Mouse (Mus musculus): ENCODE data around the gene Rph3al. TPM values are rescaled to one million over a fixed set of nuclear protein-coding genes. Genes with fewer than 3 reads are reported as not detected.
A peak's percentile ranks its signal among the peaks of the same experiment; 100 is the strongest.

Gene Rph3al
- polyA plus RNA-seq, 1 experiment from 2014 or later, result 10.5 TPM

DNA sequence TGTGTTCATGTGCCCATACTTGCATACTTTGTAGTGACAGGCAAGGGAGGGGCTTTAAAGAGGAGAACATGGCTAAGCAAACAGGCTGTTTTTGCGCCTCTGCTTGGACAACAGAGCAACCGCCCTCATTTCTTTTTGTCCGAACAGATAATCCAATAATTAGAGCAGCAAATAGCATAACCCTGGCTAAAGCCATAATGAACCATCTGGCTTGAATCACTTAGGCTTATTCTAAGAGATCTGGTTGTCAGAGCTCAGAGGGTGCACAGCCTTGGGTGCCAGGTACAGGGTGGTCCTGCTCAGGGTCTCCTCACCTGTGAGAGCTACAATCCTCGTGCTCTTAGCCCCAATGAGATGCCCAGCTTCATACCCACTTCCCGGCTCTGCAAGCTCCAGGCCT lies 144.9 kb downstream of the Rph3al start:
- Histone ChIP-seq H3K27ac (ENCODE audit: low read length) (no peak overlapping the region), H3K9me3 (replicated peaks; ENCODE audit: control insufficient read depth, low read length) (no peaks in the 10 kb centered on the region), H3K4me3 (replicated peaks; ENCODE audit: low read length) (no peak overlapping the region), H3K36me3 (ENCODE audit: control insufficient read depth, insufficient read depth, low read length) (no peaks in the 10 kb centered on the region), H3K4me2 (ENCODE audit: low read depth, low read length) (no peak overlapping the region), H3K27me3 (ENCODE audit: control insufficient read depth, insufficient read depth, low read length) (peaks cover 28% of the 10 kb centered on the region), H3K4me1 (ENCODE audit: control insufficient read depth, insufficient read depth, low read length) (0 out of 2 replicates have a peak, but pooled peaks cover 4% of the 10 kb centered on the region), H3K9ac (ENCODE audit: low read length) (no peak overlapping the region)
- no peak for ATAC-seq (ENCODE audit: insufficient read depth, low FRiP score)
- WGBS, result 69% methylated on average over 5 of the region's 5 CpGs

DNA sequence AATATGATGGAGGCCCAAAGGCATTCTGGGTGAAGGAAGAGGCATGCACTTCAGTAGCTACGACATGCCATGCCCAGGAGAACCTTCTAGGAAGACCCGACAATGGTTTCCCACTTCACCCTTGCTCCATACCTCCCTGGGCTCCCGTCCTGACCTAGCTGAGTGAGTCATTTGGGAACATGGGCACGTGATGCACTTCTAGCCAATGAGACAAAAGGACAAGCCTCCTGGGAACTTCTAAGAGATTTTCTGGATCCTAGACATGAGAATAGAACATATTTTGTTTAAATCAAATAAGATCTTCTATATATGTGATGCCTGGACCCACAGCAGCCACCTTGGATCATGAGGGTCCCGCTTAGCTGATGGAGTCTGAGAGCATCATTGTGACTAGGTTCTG lies 145.7 kb downstream of the Rph3al start:
- WGBS, result 78% methylated on average over 5 of the region's 5 CpGs

DNA sequence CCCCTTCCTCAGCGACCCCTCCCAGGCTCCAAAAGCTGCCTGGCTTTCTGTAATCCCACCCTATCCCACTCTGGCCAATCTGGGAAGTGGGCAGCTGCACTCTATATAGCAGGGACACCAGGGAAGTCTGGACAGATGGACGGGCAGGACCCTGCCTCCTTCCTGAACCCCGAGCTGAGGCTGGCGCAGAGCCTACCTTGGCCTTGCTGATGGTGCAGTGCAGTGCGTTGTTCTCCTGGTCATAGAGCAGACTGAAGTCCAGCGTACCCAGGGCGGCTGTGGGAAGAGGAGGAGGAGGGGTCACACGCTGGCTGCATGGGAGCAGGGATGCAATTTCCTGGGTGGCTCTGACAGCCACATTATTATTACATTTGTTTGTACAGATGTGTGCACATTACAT lies 152.3 kb downstream of the Rph3al start:
- ATAC-seq (ENCODE audit: insufficient read depth, low FRiP score), result no peak
- H3K4me3 ChIP-seq (replicated peaks; ENCODE audit: low read length), result no peak overlapping the region
- H3K9me3 ChIP-seq (replicated peaks; ENCODE audit: control insufficient read depth, low read length), result no peaks in the 10 kb centered on the region
- no peaks in the 10 kb centered on the region for H3K4me1 ChIP-seq (ENCODE audit: control insufficient read depth, insufficient read depth, low read length)
- WGBS, result 73% methylated on average over 8 of the region's 8 CpGs
- H3K36me3 ChIP-seq (ENCODE audit: control insufficient read depth, insufficient read depth, low read length), result no peaks in the 10 kb centered on the region
- no peak overlapping the region for H3K9ac ChIP-seq (ENCODE audit: low read length)
- H3K27me3 ChIP-seq (ENCODE audit: control insufficient read depth, insufficient read depth, low read length), result no peaks in the 10 kb centered on the region
- H3K4me2 ChIP-seq (ENCODE audit: low read depth, low read length), result no peak overlapping the region
- H3K27ac ChIP-seq (ENCODE audit: low read length), result no peak overlapping the region

More for the DNA sequence above, 145.7 kb downstream of the Rph3al start:
- 0 out of 2 replicates have a peak, but pooled peaks cover 4% of the 10 kb centered on the region for H3K4me1 ChIP-seq (ENCODE audit: control insufficient read depth, insufficient read depth, low read length)
- no peaks in the 10 kb centered on the region for H3K9me3 ChIP-seq (replicated peaks; ENCODE audit: control insufficient read depth, low read length)
- no peak overlapping the region for H3K4me3 ChIP-seq (replicated peaks; ENCODE audit: low read length)
- H3K27ac ChIP-seq (ENCODE audit: low read length), result no peak overlapping the region
- H3K9ac ChIP-seq (ENCODE audit: low read length), result no peak overlapping the region
- ATAC-seq (ENCODE audit: insufficient read depth, low FRiP score), result no peak
- H3K27me3 ChIP-seq (ENCODE audit: control insufficient read depth, insufficient read depth, low read length), result peaks cover 28% of the 10 kb centered on the region
- no peak overlapping the region for H3K4me2 ChIP-seq (ENCODE audit: low read depth, low read length)
- H3K36me3 ChIP-seq (ENCODE audit: control insufficient read depth, insufficient read depth, low read length), result no peaks in the 10 kb centered on the region

DNA sequence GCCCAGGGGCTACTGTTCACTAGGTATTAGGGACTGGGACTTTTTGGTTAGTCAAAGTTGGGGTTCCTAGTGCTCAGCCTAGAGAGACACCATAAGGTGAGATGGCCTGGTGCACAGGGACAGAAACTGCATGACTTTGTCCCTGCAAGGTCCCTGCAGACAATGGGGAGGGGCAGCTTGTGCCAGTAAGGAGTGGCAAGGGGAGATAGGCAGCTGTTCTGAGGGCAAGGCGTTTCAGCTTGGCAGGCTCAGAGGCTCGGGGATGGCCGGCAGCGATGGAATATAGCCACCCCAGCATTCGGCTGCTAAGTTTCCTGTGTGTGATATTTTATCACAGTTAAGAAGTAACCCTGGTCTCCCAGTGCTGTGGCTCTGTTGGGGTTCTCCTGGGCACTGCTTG lies 154.4 kb downstream of the Rph3al start:
- H3K9me3 ChIP-seq (replicated peaks; ENCODE audit: control insufficient read depth, low read length), result no peaks in the 10 kb centered on the region
- H3K4me1 ChIP-seq (ENCODE audit: control insufficient read depth, insufficient read depth, low read length), result no peaks in the 10 kb centered on the region
- ATAC-seq (ENCODE audit: insufficient read depth, low FRiP score), result no peak
- H3K9ac ChIP-seq (ENCODE audit: low read length), result no peak overlapping the region
- H3K4me2 ChIP-seq (ENCODE audit: low read depth, low read length), result no peak overlapping the region
- H3K4me3 ChIP-seq (replicated peaks; ENCODE audit: low read length), result no peak overlapping the region
- 79% methylated on average over 5 of the region's 5 CpGs for WGBS
- no peaks in the 10 kb centered on the region for H3K36me3 ChIP-seq (ENCODE audit: control insufficient read depth, insufficient read depth, low read length)
- H3K27me3 ChIP-seq (ENCODE audit: control insufficient read depth, insufficient read depth, low read length), result no peaks in the 10 kb centered on the region
- no peak overlapping the region for H3K27ac ChIP-seq (ENCODE audit: low read length)

DNA sequence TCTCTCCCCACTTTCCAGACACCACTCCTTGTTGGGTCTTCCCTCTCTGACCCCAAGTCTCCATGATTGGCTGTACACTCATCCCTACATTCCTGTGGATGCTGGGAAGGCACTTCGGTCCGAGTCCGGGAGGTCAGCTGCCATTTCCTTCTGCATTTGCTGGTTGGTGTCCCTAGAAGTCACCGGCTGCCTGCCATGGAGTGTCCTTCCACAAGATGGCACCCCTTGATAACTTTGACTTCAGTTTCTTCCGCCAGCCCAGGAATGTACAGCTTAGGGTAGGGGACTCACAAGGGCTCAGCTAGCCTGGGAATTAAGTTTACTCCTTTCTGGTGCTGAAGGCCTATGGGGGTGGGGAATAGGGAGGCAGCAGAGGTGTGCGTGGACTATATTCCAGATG lies 156.3 kb downstream of the Rph3al start:
- Histone ChIP-seq H3K4me2 (ENCODE audit: low read depth, low read length) (no peak overlapping the region), H3K36me3 (ENCODE audit: control insufficient read depth, insufficient read depth, low read length) (no peaks in the 10 kb centered on the region), H3K4me3 (replicated peaks; ENCODE audit: low read length) (no peak overlapping the region), H3K27me3 (ENCODE audit: control insufficient read depth, insufficient read depth, low read length) (no peaks in the 10 kb centered on the region), H3K4me1 (ENCODE audit: control insufficient read depth, insufficient read depth, low read length) (no peaks in the 10 kb centered on the region), H3K27ac (ENCODE audit: low read length) (no peak overlapping the region), H3K9ac (ENCODE audit: low read length) (0 out of 2 replicates have a peak overlapping the region, but pooled peaks have one; percentile 2), H3K9me3 (replicated peaks; ENCODE audit: control insufficient read depth, low read length) (no peaks in the 10 kb centered on the region)
- peak; percentile 76; the same call in 1 of the 2 replicates for ATAC-seq (ENCODE audit: insufficient read depth, low FRiP score)
- WGBS, result 19% methylated on average over 6 of the region's 6 CpGs

Other genes with a start within 250 kb of the Rph3al start
- 684 and 689 TPM in 2 replicates for gene Ywhae, start 205.6 kb downstream of the Rph3al start, polyA plus RNA-seq (2015; fragmentation: Nextera tagmentation; extraction: Ambion mirVana)
- gene Doc2b, start 142.4 kb downstream of the Rph3al start, polyA plus RNA-seq (2015; fragmentation: Nextera tagmentation; extraction: Ambion mirVana), result 1.2 TPM in 2 replicates
- gene 1700016K19Rik, start 61.5 kb upstream of the Rph3al start, polyA plus RNA-seq (2015; fragmentation: Nextera tagmentation; extraction: Ambion mirVana), result 2.9 and 3.7 TPM in 2 replicates
- gene Rflnb, start 89.4 kb upstream of the Rph3al start, polyA plus RNA-seq (2015; fragmentation: Nextera tagmentation; extraction: Ambion mirVana), result 47.8 and 55.3 TPM in 2 replicates
- 48.5 and 55.5 TPM in 2 replicates for gene Vps53, start 241.2 kb upstream of the Rph3al start, polyA plus RNA-seq (2015; fragmentation: Nextera tagmentation; extraction: Ambion mirVana)
- 173 and 315 TPM in 2 replicates for gene Fam57a, start 241.2 kb upstream of the Rph3al start, polyA plus RNA-seq (2015; fragmentation: Nextera tagmentation; extraction: Ambion mirVana)